Mouse (Mus musculus): ENCODE results near the gene Odf4. TPM values are rescaled to one million over a fixed set of nuclear protein-coding genes. Genes with fewer than 3 reads are reported as not detected.
"Not testable (repeated sequence)": the region's sequence is repeated elsewhere in the genome, so short reads cannot be mapped to it uniquely, and the experiment has no call there.

Odf4 gene
- polyA plus RNA-seq, 1 experiment = 506 TPM

DNA sequence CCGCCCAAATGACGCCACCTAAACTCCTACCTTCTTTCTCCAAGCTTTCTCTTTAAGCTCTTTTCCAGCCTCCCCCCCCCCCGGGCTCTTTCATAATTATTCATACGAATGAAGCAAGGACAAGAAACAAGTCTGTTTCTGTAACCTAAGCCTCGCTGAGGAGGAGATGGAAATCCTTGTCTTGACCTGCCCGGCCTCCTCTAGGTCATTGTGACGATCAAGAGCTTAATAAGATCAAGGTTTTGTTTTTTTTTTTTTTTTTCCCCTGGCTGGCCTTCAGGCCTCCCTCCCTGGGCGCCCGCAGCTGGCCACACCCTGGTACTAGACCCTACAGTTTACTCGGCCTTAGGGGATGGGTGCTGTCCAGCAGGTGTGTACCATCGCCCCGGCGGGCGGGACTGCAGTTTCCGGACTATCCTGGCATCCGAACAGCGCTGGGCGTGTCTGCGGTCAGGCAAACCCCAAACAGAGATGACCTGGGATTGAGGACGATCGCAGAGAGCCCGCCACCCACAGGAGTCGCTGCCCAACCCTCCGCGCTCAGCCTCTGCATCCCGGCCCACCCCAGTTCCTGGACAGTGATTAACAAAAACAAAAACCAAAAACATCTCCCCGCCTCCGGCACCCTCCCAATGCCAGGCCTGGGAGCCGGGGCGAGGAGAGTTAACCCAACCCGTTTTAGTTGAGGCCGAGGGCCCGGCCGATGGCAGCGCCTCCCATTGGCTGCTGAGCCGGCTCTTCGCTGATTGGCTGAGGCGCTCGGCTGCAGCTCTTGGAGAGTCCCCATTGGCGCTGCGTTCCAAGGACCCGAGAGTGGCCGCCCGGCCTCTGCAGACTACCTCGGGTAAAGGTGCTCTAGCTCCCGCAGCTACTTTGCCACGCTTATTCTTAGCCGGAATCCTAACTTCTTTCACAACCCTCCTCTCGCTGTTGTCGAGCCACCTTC is 40.7 kb upstream of the Odf4 start, which contains the start of gene Slc25a35:
TSS of gene Slc25a35 (plus strand) at position 795 of the 946 bp plus-strand sequence.
- peak within 1 kb of the TSS; percentile 96 for H3K27ac ChIP-seq (ENCODE audit: control insufficient read depth, insufficient read depth, low read depth, low read length)
- H3K27me3 ChIP-seq (ENCODE audit: control insufficient read depth, insufficient read depth, low read length) = no peaks in the 10 kb centered on the region
- H3K4me1 ChIP-seq (ENCODE audit: control insufficient read depth, insufficient read depth, low read length) = peaks cover 11% of the 10 kb centered on the region
- H3K4me3 ChIP-seq (ENCODE audit: control insufficient read depth, low read depth, low read length) = peak within 1 kb of the TSS; percentile 98
- no peak for TF ChIP-seq CTCF (IDR thresholded peaks at IDR 0.05; ENCODE audit: control insufficient read depth, insufficient read depth, insufficient replicate concordance, low read depth, low read length)
- TF ChIP-seq POLR2A (IDR thresholded peaks at IDR 0.05; ENCODE audit: control insufficient read depth, low read depth, low read length) = peak; percentile 60
- H3K36me3 ChIP-seq (ENCODE audit: control insufficient read depth, insufficient read depth, low read length) = peaks cover 2% of the 10 kb centered on the region; the same call in 1 of the 2 replicates

DNA sequence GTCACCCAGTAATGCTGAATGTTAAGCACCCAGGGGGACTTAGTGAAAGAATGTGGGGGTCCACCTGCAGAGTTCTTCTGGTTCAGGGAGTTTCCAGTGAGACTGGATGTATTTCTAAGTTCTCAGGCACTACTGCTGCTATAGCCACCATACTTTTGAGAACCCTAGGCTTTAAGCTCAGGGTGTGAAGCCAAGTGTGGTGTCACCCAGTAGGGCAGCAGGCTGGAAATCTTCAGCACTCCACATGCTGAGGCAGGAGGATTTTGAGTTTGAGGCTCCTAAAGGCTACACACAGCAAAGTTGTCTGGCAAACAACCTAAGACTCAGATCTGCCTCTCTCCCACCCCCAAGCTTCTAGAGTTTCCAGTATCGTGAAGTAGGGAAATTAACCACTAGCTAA is 39.7 kb upstream of the Odf4 start:
- peaks cover 7% of the 10 kb centered on the region for H3K4me1 ChIP-seq (ENCODE audit: control insufficient read depth, insufficient read depth, low read length)
- peak overlapping the region; percentile 98 for H3K4me3 ChIP-seq (ENCODE audit: control insufficient read depth, low read depth, low read length)
- no peaks in the 10 kb centered on the region for H3K27me3 ChIP-seq (ENCODE audit: control insufficient read depth, insufficient read depth, low read length)
- TF ChIP-seq CTCF (IDR thresholded peaks at IDR 0.05; ENCODE audit: control insufficient read depth, insufficient read depth, insufficient replicate concordance, low read depth, low read length) (no peak), POLR2A (IDR thresholded peaks at IDR 0.05; ENCODE audit: control insufficient read depth, low read depth, low read length) (no peak)
- no peak overlapping the region for H3K27ac ChIP-seq (ENCODE audit: control insufficient read depth, insufficient read depth, low read depth, low read length)
- no peaks in the 10 kb centered on the region for H3K36me3 ChIP-seq (ENCODE audit: control insufficient read depth, insufficient read depth, low read length)

DNA sequence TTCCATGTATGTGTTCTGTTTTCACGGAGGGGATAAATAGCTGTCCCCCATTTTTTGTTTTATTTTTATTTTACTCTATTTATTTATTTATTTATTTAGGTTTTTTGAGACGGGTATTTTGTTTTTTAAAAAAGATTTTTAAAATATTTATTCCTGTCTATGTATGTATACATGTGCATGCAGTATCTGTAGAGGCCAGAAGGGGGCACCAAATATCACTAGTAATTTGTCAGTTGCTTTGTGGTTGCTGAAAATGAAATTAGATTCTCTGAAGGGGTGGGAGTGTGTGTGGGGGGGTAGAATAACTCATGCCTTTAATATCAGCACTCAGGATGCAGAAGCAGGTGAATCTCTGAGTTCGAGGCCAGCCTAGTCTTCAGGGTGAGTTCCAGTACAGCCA is 39.0 kb upstream of the Odf4 start:
- no peaks in the 10 kb centered on the region for H3K27me3 ChIP-seq (ENCODE audit: control insufficient read depth, insufficient read depth, low read length)
- H3K27ac ChIP-seq (ENCODE audit: control insufficient read depth, insufficient read depth, low read depth, low read length) = no peak overlapping the region
- no peaks in the 10 kb centered on the region for H3K36me3 ChIP-seq (ENCODE audit: control insufficient read depth, insufficient read depth, low read length)
- H3K4me3 ChIP-seq (ENCODE audit: control insufficient read depth, low read depth, low read length) = no peak overlapping the region
- H3K4me1 ChIP-seq (ENCODE audit: control insufficient read depth, insufficient read depth, low read length) = peaks cover 4% of the 10 kb centered on the region
- TF ChIP-seq CTCF (IDR thresholded peaks at IDR 0.05; ENCODE audit: control insufficient read depth, insufficient read depth, insufficient replicate concordance, low read depth, low read length) (no peak), POLR2A (IDR thresholded peaks at IDR 0.05; ENCODE audit: control insufficient read depth, low read depth, low read length) (no peak)

- Histone ChIP-seq H3K4me1 (ENCODE audit: control insufficient read depth, insufficient read depth, low read length) (peaks cover 4% of the 10 kb centered on the region), H3K27me3 (ENCODE audit: control insufficient read depth, insufficient read depth, low read length) (no peaks in the 10 kb centered on the region), H3K4me3 (ENCODE audit: control insufficient read depth, low read depth, low read length) (no peak overlapping the region), H3K36me3 (ENCODE audit: control insufficient read depth, insufficient read depth, low read length) (no peaks in the 10 kb centered on the region), H3K27ac (ENCODE audit: control insufficient read depth, insufficient read depth, low read depth, low read length) (no peak overlapping the region)
- TF ChIP-seq POLR2A (IDR thresholded peaks at IDR 0.05; ENCODE audit: control insufficient read depth, low read depth, low read length) (no peak), CTCF (IDR thresholded peaks at IDR 0.05; ENCODE audit: control insufficient read depth, insufficient read depth, insufficient replicate concordance, low read depth, low read length) (no peak)
These were observed 38.2 kb upstream of the Odf4 start for GRCm38 (mm10) chr11:68965050-68965449.

DNA sequence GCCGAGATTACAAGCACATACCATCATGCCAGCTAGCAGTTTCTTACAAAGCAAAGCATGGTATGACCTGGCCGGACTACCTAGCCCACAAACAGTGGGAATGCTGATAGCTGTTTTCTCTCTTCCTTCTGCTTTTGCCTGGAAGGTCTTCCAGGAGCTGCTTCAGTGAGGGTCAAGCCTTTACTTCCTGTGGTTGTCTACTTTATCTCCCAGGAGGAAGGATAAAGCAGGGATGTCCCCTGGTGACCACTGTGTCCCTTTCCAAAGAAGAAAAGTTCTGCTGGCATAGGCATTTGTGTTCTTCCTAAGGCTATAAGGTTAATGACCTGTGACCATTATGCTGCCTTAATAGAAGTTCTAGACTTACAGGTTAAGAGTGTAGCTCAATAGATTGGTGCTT is 36.5 kb upstream of the Odf4 start:
- Histone ChIP-seq H3K4me1 (ENCODE audit: control insufficient read depth, insufficient read depth, low read length) (peaks cover 2% of the 10 kb centered on the region), H3K27me3 (ENCODE audit: control insufficient read depth, insufficient read depth, low read length) (no peaks in the 10 kb centered on the region), H3K36me3 (ENCODE audit: control insufficient read depth, insufficient read depth, low read length) (no peaks in the 10 kb centered on the region), H3K4me3 (ENCODE audit: control insufficient read depth, low read depth, low read length) (no peak overlapping the region), H3K27ac (ENCODE audit: control insufficient read depth, insufficient read depth, low read depth, low read length) (no peak overlapping the region)
- TF ChIP-seq CTCF (IDR thresholded peaks at IDR 0.05; ENCODE audit: control insufficient read depth, insufficient read depth, insufficient replicate concordance, low read depth, low read length) (no peak), POLR2A (IDR thresholded peaks at IDR 0.05; ENCODE audit: control insufficient read depth, low read depth, low read length) (no peak)

- not testable (repeated sequence) for H3K27me3 ChIP-seq (ENCODE audit: control insufficient read depth, insufficient read depth, low read length); H3K36me3 ChIP-seq (ENCODE audit: control insufficient read depth, insufficient read depth, low read length); H3K27ac ChIP-seq (ENCODE audit: control insufficient read depth, insufficient read depth, low read depth, low read length); H3K4me1 ChIP-seq (ENCODE audit: control insufficient read depth, insufficient read depth, low read length); H3K4me3 ChIP-seq (ENCODE audit: control insufficient read depth, low read depth, low read length)
These were observed 35.3 kb upstream of the Odf4 start for GRCm38 (mm10) chr11:68962159-68962558.

- TF ChIP-seq CTCF (IDR thresholded peaks at IDR 0.05; ENCODE audit: control insufficient read depth, insufficient read depth, insufficient replicate concordance, low read depth, low read length) = no peak
- no peak for TF ChIP-seq POLR2A (IDR thresholded peaks at IDR 0.05; ENCODE audit: control insufficient read depth, low read depth, low read length)
- H3K27ac ChIP-seq (ENCODE audit: control insufficient read depth, insufficient read depth, low read depth, low read length) = no peak overlapping the region
- no peaks in the 10 kb centered on the region; the same call in 1 of the 2 replicates for H3K4me1 ChIP-seq (ENCODE audit: control insufficient read depth, insufficient read depth, low read length)
- no peaks in the 10 kb centered on the region for H3K36me3 ChIP-seq (ENCODE audit: control insufficient read depth, insufficient read depth, low read length)
- H3K4me3 ChIP-seq (ENCODE audit: control insufficient read depth, low read depth, low read length) = no peak overlapping the region
- H3K27me3 ChIP-seq (ENCODE audit: control insufficient read depth, insufficient read depth, low read length) = no peaks in the 10 kb centered on the region
These were observed 34.7 kb upstream of the Odf4 start for GRCm38 (mm10) chr11:68961596-68961995.

Measured in testis, adult 2 months (tissue).